Mouse (Mus musculus) R1 (cell line): ENCODE data around the gene Naa38.
"Not testable (repeated sequence)": the region's sequence is repeated elsewhere in the genome, so short reads cannot be mapped to it uniquely, and the experiment has no call there.

ENCODE experiments used
- DNase-seq: peaks from one replicate; pipeline ENCODE4 v3.0.0-alpha.2; 2018; ENCODE audit warnings: low read depth, low spot score

The Naa38 gene

GRCm38 (mm10) chr11:69373223-69373965 is 21.9 kb upstream of the Naa38 start:
- DNase-seq = peak; percentile 82

- DNase-seq = no peak
Observed at GRCm38 (mm10) chr11:69375646-69376045, 19.6 kb upstream of the Naa38 start.

- no peak for DNase-seq
Observed at GRCm38 (mm10) chr11:69377766-69378165, 17.5 kb upstream of the Naa38 start.

GRCm38 (mm10) chr11:69379600-69379999 is 15.7 kb upstream of the Naa38 start:
- DNase-seq = no peak

- DNase-seq = no peak
Observed at GRCm38 (mm10) chr11:69381356-69381755, 13.9 kb upstream of the Naa38 start.

- no peak for DNase-seq
Observed at GRCm38 (mm10) chr11:69382478-69383105, 12.7 kb upstream of the Naa38 start.

GRCm38 (mm10) chr11:69384979-69385378 is 10.3 kb upstream of the Naa38 start:
- DNase-seq = no peak

- no peak for DNase-seq
Observed at GRCm38 (mm10) chr11:69386758-69387157, 8.5 kb upstream of the Naa38 start.

GRCm38 (mm10) chr11:69388680-69389079 is 6.6 kb upstream of the Naa38 start:
- DNase-seq = no peak

- no peak for DNase-seq
Observed at GRCm38 (mm10) chr11:69389531-69390399, 5.5 kb upstream of the Naa38 start.

GRCm38 (mm10) chr11:69390400-69391034 is 4.8 kb upstream of the Naa38 start:
- DNase-seq = peak; percentile 71

GRCm38 (mm10) chr11:69394591-69395167 is 608 bp upstream of the Naa38 start:
- not testable (repeated sequence) for DNase-seq

- DNase-seq = peak; percentile 100
Observed at GRCm38 (mm10) chr11:69395634-69396373, 517 bp downstream of the Naa38 start.

- DNase-seq = no peak
Observed at GRCm38 (mm10) chr11:69396772-69397171, 1.5 kb downstream of the Naa38 start.

- DNase-seq = peak; percentile 45
Observed at GRCm38 (mm10) chr11:69397581-69398057, 2.3 kb downstream of the Naa38 start.

GRCm38 (mm10) chr11:69398059-69398458 is 2.8 kb downstream of the Naa38 start, which contains the start of gene Tmem88:
Gene Tmem88, minus strand, starts transcription at chr11:69398234.
- DNase-seq = peak; percentile 91

- no peak for DNase-seq
Observed at GRCm38 (mm10) chr11:69398486-69399200, 3.4 kb downstream of the Naa38 start.

- DNase-seq = peak; percentile 75
Observed at GRCm38 (mm10) chr11:69399201-69400082, 4.2 kb downstream of the Naa38 start.
